In the genomic region with DNA sequence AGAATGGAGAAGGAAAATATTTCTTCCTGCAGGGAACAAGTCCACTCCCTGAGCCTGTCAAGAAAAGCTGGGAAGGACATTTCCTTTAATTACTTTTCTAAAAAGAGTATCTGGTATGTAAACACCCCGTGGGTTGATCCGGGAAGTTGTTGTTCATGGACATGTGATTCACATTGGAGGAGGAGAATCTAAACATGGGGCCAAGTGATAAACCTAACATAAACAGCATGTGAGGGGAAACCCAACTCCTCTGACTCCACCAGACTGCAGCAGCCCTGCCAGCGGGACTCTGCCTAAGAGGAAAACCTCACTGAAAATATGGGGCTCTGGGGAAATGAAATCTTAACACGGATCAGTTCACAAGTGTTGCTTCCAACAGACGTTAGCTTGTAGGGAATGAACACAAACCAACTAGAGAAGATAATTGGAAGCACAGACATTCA, we compare ENCODE assay signal across 12 mouse cellular contexts. TPM values are rescaled to one million over a fixed set of nuclear protein-coding genes. Genes with fewer than 3 reads are reported as not detected.
DNase-seq lines count a peak whose midpoint lies in the region; ATAC-seq and TF ChIP-seq lines count a peak whose summit lies in the region.
"Had no signal": no experiment of that assay in that cellular context is flagged by ENCODE, and none has a peak within 500 bp of the region (broad histone marks: within the 10 kb centered on the region; RNA-seq: fewer than 3 reads in every experiment).

No protein-coding gene starts in this region.

- ATAC-seq in intestine, embryonic 14.5 days (replicated peaks; ENCODE audit: low FRiP score, low TSS enrichment, low read depth), result no peak
- no peak for ATAC-seq in cerebellum, adult (ENCODE audit: insufficient number of reproducible peaks, low FRiP score, low TSS enrichment)

- H3K4me1 ChIP-seq in intestine, embryonic 14.5 days (replicated peaks; ENCODE audit: control insufficient read depth, insufficient read depth, low read length), result peaks cover 27% of the 10 kb centered on the region

- DNase-seq in kidney, adult 18-20 months, result peak; percentile 14
- no peak for DNase-seq in kidney, adult 11 months
- peak; percentile 39 for DNase-seq in brain, embryonic 14.5 days (ENCODE audit: low read depth)
- DNase-seq in intestine, embryonic 14.5 days (ENCODE audit: low spot score), result no peak
- peak; percentile 18 for DNase-seq in lung, postnatal 14 days
- DNase-seq in cerebellum, postnatal 25 days, result no peak
- no peak for DNase-seq in testis, postnatal 10 days (ENCODE audit: low spot score)
- DNase-seq: left cerebral cortex, postnatal 4 days had no signal

- peak overlapping the region; percentile 64 for H3K4me2 ChIP-seq in intestine, embryonic 14.5 days (ENCODE audit: low read length)
- H3K4me2 ChIP-seq: hindbrain, embryonic 15.5 days; neural tube, embryonic 13.5 days had no signal

- H3K9me3 ChIP-seq in intestine, embryonic 14.5 days (ENCODE audit: control insufficient read depth, low read length), result no peaks in the 10 kb centered on the region
- H3K9me3 ChIP-seq: G1E; hindbrain, embryonic 15.5 days; neural tube, embryonic 13.5 days had no signal

- TF ChIP-seq POLR2A in brain, embryonic 14.5 days (IDR thresholded peaks at IDR 0.05; ENCODE audit: borderline replicate concordance, extremely low read depth, insufficient read depth, insufficient read length, poor library complexity, severe bottlenecking), result no peak

- 11% methylated on average over 5 of the region's 5 CpGs for WGBS in intestine, embryonic 14.5 days

- no peak for TF ChIP-seq CTCF in brain, embryonic 14.5 days (IDR thresholded peaks at IDR 0.05; ENCODE audit: borderline replicate concordance, extremely low read depth, insufficient read depth, insufficient read length)

- H3K27ac ChIP-seq in intestine, embryonic 14.5 days (ENCODE audit: low read depth), result peak overlapping the region; percentile 71
- H3K27ac ChIP-seq: hindbrain, embryonic 15.5 days; neural tube, embryonic 13.5 days had no signal

- no peaks in the 10 kb centered on the region for H3K27me3 ChIP-seq in intestine, embryonic 14.5 days (replicated peaks; ENCODE audit: control insufficient read depth, insufficient read depth, low read length)

- peak overlapping the region; percentile 48; the same call in 1 of the 2 replicates for H3K4me3 ChIP-seq in intestine, embryonic 14.5 days (ENCODE audit: low read depth, low read length)
- H3K4me3 ChIP-seq: hindbrain, embryonic 15.5 days; neural tube, embryonic 13.5 days had no signal

- no peaks in the 10 kb centered on the region for H3K36me3 ChIP-seq in intestine, embryonic 14.5 days (ENCODE audit: control insufficient read depth, insufficient read depth, low read length)
- H3K36me3 ChIP-seq: G1E; hindbrain, embryonic 15.5 days; neural tube, embryonic 13.5 days had no signal

- H3K9ac ChIP-seq in intestine, embryonic 14.5 days (ENCODE audit: low read length), result no peak overlapping the region
- H3K9ac ChIP-seq: hindbrain, embryonic 15.5 days; neural tube, embryonic 13.5 days had no signal

RNA-seq across cellular contexts. Expression of gene Pamr1, which starts 2.3 kb away (rescaled TPM):
- 4.8 and 6.2 TPM in 2 replicates for polyA plus RNA-seq in brain, embryonic 14.5 days (2012; rRNA removed)
- polyA plus RNA-seq in intestine, embryonic 14.5 days (2014; fragmentation: Nextera tagmentation; extraction: Ambion mirVana), result 61.0 and 67.1 TPM in 2 replicates
- polyA plus RNA-seq: G1E had no signal

Comparison
In these comparisons a context has a peak if more than half of its experiments do, and no peak if none do; other contexts are left out.
1. DNase-seq: peak in kidney, adult 18-20 months (single experiment), brain, embryonic 14.5 days (single experiment) and lung, postnatal 14 days (single experiment); none in kidney, adult 11 months (single experiment), intestine, embryonic 14.5 days (single experiment), cerebellum, postnatal 25 days (0 of 2) and testis, postnatal 10 days (single experiment).